10 mouse cellular contexts compared by ENCODE assay signal in the genomic region with DNA sequence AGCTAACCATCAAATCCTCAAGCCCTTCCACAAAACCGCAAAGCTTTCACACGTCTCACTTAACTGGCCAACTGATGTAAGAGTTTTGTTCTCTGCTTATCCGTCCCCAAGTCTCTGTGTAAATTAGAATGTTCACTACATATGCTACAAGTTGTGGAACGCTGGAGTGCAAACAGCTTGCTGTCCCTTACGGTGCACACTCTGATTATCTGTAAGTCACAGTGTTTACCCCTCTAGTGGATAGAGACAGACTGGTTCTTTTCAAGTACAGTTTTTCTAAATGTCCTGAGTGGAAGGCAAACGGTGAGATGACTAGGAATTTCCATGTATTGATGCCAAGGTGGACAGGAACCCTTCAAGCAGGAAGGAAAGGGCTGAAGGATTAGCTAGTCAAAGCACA. TPM values are rescaled to one million over a fixed set of nuclear protein-coding genes. Genes with fewer than 3 reads are reported as not detected.
DNase-seq lines count a peak whose midpoint lies in the region; ATAC-seq lines count a peak whose summit lies in the region.
"Had no signal": no experiment of that assay in that cellular context is flagged by ENCODE, and none has a peak within 500 bp of the region (broad histone marks: within the 10 kb centered on the region; RNA-seq: fewer than 3 reads in every experiment).

No protein-coding gene starts in this region.

- H3K9me3 ChIP-seq in kidney, embryonic 16.5 days (ENCODE audit: low read length): no peaks in the 10 kb centered on the region
- no peaks in the 10 kb centered on the region for H3K9me3 ChIP-seq in hindbrain, embryonic 10.5 days
- H3K9me3 ChIP-seq in midbrain, embryonic 15.5 days: no peaks in the 10 kb centered on the region

- ATAC-seq in kidney, embryonic 16.5 days (ENCODE audit: low FRiP score, low TSS enrichment): no peak
- peak; percentile 48; the same call in 1 of the 2 replicates for ATAC-seq in midbrain, embryonic 15.5 days (replicated peaks)

- no peak overlapping the region for H3K27ac ChIP-seq in kidney, embryonic 16.5 days (ENCODE audit: low read length)
- H3K27ac ChIP-seq in hindbrain, embryonic 10.5 days: peak overlapping the region; percentile 50; the same call in 1 of the 2 replicates
- H3K27ac ChIP-seq in midbrain, embryonic 15.5 days: no peak overlapping the region

- peak overlapping the region; percentile 45 for H3K4me2 ChIP-seq in kidney, embryonic 16.5 days (replicated peaks; ENCODE audit: low read depth, low read length)
- H3K4me2 ChIP-seq in midbrain, embryonic 15.5 days: peak overlapping the region; percentile 41

- no peak for DNase-seq in kidney, postnatal 14 days
- peak; percentile 8 for DNase-seq in embryo, embryonic 9.5 days (ENCODE audit: extremely low spot score)
- no peak for DNase-seq in hindbrain, embryonic 10.5 days (ENCODE audit: low spot score)
- no peak for DNase-seq in thymus, postnatal 14 days
- no peak for DNase-seq in gastrocnemius, postnatal 14 days
- no peak for DNase-seq in adrenal gland, postnatal 4 days (ENCODE audit: low spot score in 2 of 2)
- DNase-seq: spleen, adult 18-20 months had no signal

- peaks cover 6% of the 10 kb centered on the region; the same call in 1 of the 2 replicates for H3K4me1 ChIP-seq in kidney, embryonic 16.5 days (ENCODE audit: insufficient read depth, low read length)
- peaks cover 15% of the 10 kb centered on the region for H3K4me1 ChIP-seq in hindbrain, embryonic 10.5 days (replicated peaks)
- peaks cover 11% of the 10 kb centered on the region for H3K4me1 ChIP-seq in midbrain, embryonic 15.5 days

- no peak overlapping the region for H3K9ac ChIP-seq in kidney, embryonic 16.5 days (replicated peaks; ENCODE audit: low read length)
- no peak overlapping the region for H3K9ac ChIP-seq in midbrain, embryonic 15.5 days

- 39% methylated on average over 6 of the region's 6 CpGs for WGBS in kidney, embryonic 16.5 days
- WGBS in hindbrain, embryonic 10.5 days: 34% methylated on average over 6 of the region's 6 CpGs
- 22% methylated on average over 6 of the region's 6 CpGs for WGBS in midbrain, embryonic 15.5 days

- intact Hi-C loops in gastrocnemius, postnatal 14 days (cut with DNase I; ENCODE audit: low total_unique reads): no loop called here

- no peaks in the 10 kb centered on the region for H3K27me3 ChIP-seq in kidney, embryonic 16.5 days (ENCODE audit: insufficient read depth, low read length)
- H3K27me3 ChIP-seq in hindbrain, embryonic 10.5 days (ENCODE audit: insufficient read depth, poor library complexity, severe bottlenecking): no peaks in the 10 kb centered on the region
- no peaks in the 10 kb centered on the region for H3K27me3 ChIP-seq in midbrain, embryonic 15.5 days (replicated peaks)

- no peak overlapping the region for H3K4me3 ChIP-seq in kidney, embryonic 16.5 days (ENCODE audit: low read length)
- H3K4me3 ChIP-seq in hindbrain, embryonic 10.5 days: peak overlapping the region; percentile 36
- H3K4me3 ChIP-seq in midbrain, embryonic 15.5 days: peak overlapping the region; percentile 17; the same call in 1 of the 2 replicates

- no peaks in the 10 kb centered on the region for H3K36me3 ChIP-seq in kidney, embryonic 16.5 days (ENCODE audit: insufficient read depth, low read length)
- no peaks in the 10 kb centered on the region for H3K36me3 ChIP-seq in hindbrain, embryonic 10.5 days
- no peaks in the 10 kb centered on the region for H3K36me3 ChIP-seq in midbrain, embryonic 15.5 days (replicated peaks)

RNA-seq across cellular contexts. Expression of gene Ptprq, which starts 32.1 kb away (rescaled TPM):
- polyA plus RNA-seq in kidney, embryonic 16.5 days (2015; fragmentation: Nextera tagmentation; extraction: Ambion mirVana): 0.10 and 0.12 TPM in 2 replicates
- polyA plus RNA-seq in hindbrain, embryonic 10.5 days (2016; fragmentation: Nextera tagmentation; extraction: Ambion mirVana): 0.02 and 0.07 TPM in 2 replicates
- 0.13 and 0.26 TPM in 2 replicates for polyA plus RNA-seq in midbrain, embryonic 15.5 days (2015; fragmentation: Nextera tagmentation; extraction: Ambion mirVana)
- total RNA-seq in gastrocnemius, postnatal 14 days (2021): under 1 TPM; 0.31 to 0.47 TPM
- under 1 TPM; 0.14 to 0.20 TPM for total RNA-seq in adrenal gland, postnatal 4 days (2021)
- total RNA-seq: megakaryocyte progenitor cell, adult 5-6 weeks had no signal
